Mouse (Mus musculus) kidney, adult 2 months (tissue): ENCODE measurements around the gene Ttll6.

Source experiments
- CTCF ChIP-seq: fragments of 200-500 bp; conservative IDR thresholded peaks from 2 replicates; pipeline ENCODE4 v1.5.1; 2011; ENCODE audit warnings: low read depth, mild to moderate bottlenecking, control low read depth, low read length, moderate library complexity, mixed read lengths; ENCODE audit not compliant: insufficient read depth, insufficient read length
- POLR2A ChIP-seq: fragments of 200-500 bp; IDR thresholded peaks from one replicate; pipeline ENCODE4 v1.6.1; 2011; ENCODE audit warnings: low read depth, low read length, control low read depth

DNA sequence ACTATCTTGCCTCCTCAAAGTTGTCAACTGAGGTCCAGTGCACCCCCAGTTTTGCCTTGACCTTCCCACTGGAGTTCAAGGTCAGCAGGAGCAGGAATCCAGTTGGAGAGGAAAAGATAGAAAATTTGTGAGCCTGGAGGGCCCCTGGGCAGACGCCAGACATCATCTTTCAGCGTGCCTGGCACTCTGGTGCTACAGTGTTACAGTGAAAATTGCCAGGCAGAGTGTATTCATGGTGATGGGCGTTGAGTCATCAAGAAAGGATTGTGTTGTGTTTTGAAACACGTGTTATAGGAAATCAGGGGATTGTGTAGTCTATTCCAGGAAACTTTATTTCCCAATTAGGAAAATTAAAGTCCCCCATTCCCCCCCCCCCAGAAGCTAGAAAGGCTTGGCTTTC, 10.2 kb downstream of the Ttll6 start:
- TF ChIP-seq POLR2A = no peak
- TF ChIP-seq CTCF = no peak
